Mouse (Mus musculus): Measurements from ENCODE around the gene Slco1a5.

GRCm38 (mm10) chr6:142200524-142200923 lies 122.3 kb downstream of the Slco1a5 start:
- TF ChIP-seq CTCF (IDR thresholded peaks at IDR 0.05; ENCODE audit: extremely low read depth, insufficient read length, insufficient replicate concordance, low read depth, low read length) (no peak), POLR2A (IDR thresholded peaks at IDR 0.05; ENCODE audit: low read depth, low read length) (no peak)

Measured in small intestine, adult 2 months (tissue).